Mouse (Mus musculus): ENCODE results near the gene 1700016H13Rik. TPM values are rescaled to one million over a fixed set of nuclear protein-coding genes. Genes with fewer than 3 reads are reported as not detected.

The 1700016H13Rik gene
- not detected for total RNA-seq (2021)

- peak; percentile 26 to 28 for DNase-seq (ENCODE audit: low spot score in 2 of 2)
- intact Hi-C loops (cut with DNase I) = no loop called here
Measured at GRCm38 (mm10) chr5:103655346-103656118, at the start of gene 1700016H13Rik. Gene 1700016H13Rik, minus strand, starts transcription at chr5:103656010.

DNA sequence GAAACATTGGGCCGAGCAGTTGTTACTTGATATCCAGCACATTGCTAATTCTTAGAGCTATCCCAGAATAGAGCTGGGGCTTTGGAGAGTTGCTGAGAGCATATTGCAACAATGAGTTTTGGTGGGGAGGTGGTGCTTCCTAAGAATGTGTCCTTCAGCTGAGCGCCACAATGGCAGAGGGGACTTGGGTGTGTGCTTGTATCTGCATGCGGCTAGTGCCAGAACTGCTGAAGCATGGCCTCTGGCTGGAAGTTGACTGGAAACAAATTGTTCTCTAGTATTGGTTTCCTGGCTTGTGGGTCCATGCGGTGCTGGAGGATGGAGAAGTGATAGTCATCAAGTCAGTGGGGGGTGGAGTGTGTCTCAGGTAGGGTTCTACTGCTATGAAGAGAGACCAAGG lies 49.5 kb upstream of the 1700016H13Rik start:
- DNase-seq (ENCODE audit: low spot score in 2 of 2) = no peak
- intact Hi-C loops (cut with DNase I) = no loop called here

DNA sequence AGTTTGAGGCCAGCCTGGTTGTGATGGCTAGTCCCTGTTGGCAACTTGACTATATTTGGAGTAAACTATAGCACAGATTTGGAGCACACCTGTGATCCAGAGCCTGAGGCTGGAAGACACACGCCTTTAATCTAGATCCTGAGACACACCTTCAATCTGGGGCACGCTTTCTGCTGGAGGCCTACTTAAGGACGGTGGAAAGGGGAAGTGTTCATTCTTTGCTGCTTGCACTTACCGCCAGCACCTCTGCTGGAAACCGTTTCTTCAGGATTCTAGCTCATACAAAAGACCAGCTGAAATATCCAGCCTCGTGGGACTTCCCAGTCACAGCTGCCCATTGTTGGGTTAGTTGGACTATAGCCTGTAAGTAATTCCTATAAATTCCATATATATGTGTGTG lies 46.7 kb upstream of the 1700016H13Rik start:
- no peak for DNase-seq (ENCODE audit: low spot score in 2 of 2)

DNA sequence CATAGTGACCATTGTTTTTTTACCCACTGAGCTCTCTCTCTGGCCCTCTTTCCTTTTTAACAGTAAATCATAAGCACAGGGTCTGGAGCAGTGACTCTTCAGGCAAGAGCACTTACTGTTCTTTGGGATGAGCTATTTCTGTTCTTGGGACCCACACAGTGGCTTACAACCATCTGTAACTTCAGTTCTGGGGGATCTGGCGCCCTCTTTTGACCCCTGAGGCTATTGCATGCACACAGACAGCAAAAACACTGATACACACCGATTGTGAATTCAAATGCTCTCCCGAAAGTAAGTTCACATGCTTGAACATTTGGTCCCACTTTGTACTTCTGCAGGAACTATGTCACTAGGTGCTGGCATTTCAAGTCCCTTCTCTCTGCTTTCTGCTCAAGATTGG lies 45.7 kb upstream of the 1700016H13Rik start:
- intact Hi-C loops (cut with DNase I) = no loop called here
- DNase-seq (ENCODE audit: low spot score in 2 of 2) = no peak

More for the DNA sequence above, 46.7 kb upstream of the 1700016H13Rik start:
- intact Hi-C loops (cut with DNase I) = no loop called here

GRCm38 (mm10) chr5:103700661-103701060 lies 44.9 kb upstream of the 1700016H13Rik start:
- intact Hi-C loops (cut with DNase I) = no loop called here
- DNase-seq (ENCODE audit: low spot score in 2 of 2) = no peak

GRCm38 (mm10) chr5:103699537-103699936 lies 43.7 kb upstream of the 1700016H13Rik start:
- intact Hi-C loops (cut with DNase I) = no loop called here
- DNase-seq (ENCODE audit: low spot score in 2 of 2) = no peak

DNA sequence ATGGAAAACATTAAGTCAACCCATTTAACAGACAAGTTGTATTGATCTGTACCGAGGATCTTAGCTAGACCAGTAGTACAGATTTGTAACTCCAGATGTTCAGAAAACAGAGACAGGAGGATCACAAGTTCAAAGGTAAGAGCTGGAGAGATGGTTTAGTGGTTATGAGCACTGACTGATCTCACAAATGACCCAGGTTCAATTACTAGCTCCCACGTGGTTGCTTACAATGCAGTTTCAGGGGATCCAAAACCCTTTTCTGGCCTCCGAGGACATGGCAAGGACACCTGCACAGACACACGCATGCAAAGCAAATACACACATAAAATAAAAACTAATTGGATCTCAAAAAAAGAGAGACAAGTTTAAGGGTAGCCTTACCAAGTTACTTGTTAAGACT lies 42.8 kb upstream of the 1700016H13Rik start:
- DNase-seq (ENCODE audit: low spot score in 2 of 2) = no peak
- intact Hi-C loops (cut with DNase I) = no loop called here

DNA sequence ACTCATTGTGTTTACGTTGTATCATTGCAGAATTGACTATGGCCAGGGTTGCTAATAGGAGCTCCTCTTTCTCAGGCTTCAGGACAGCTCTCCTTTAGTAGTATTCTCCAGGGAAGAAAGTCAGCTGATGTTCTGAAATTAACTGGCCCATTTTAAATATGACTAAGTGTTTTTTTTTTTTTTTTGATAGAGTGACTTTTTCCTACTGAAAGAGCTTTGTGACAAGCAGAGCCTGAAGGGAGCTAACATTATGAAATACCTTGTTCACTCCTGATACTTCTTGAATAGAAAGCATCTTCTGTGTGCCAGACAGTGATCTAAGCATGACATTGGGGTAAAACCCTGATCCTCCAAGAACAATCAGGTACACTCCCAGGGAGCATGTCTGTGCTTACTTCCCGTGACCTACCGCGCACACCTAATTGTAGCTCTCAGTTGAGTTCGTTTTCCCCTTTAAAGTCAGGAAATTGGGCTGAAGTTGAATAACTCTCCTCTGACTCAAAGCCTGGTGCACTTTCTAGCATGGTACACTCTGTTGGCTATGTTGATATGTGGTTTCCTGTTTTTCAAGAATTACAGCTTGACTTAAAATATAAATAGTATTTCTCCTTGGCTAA lies 42.2 kb upstream of the 1700016H13Rik start:
- DNase-seq (ENCODE audit: low spot score in 2 of 2) = no peak
- intact Hi-C loops (cut with DNase I) = no loop called here

GRCm38 (mm10) chr5:103694094-103694493 lies 38.3 kb upstream of the 1700016H13Rik start:
- intact Hi-C loops (cut with DNase I) = no loop called here
- no peak for DNase-seq (ENCODE audit: low spot score in 2 of 2)

GRCm38 (mm10) chr5:103693041-103693641 lies 37.3 kb upstream of the 1700016H13Rik start:
- intact Hi-C loops (cut with DNase I) = no loop called here
- DNase-seq (ENCODE audit: low spot score in 2 of 2) = no peak

DNA sequence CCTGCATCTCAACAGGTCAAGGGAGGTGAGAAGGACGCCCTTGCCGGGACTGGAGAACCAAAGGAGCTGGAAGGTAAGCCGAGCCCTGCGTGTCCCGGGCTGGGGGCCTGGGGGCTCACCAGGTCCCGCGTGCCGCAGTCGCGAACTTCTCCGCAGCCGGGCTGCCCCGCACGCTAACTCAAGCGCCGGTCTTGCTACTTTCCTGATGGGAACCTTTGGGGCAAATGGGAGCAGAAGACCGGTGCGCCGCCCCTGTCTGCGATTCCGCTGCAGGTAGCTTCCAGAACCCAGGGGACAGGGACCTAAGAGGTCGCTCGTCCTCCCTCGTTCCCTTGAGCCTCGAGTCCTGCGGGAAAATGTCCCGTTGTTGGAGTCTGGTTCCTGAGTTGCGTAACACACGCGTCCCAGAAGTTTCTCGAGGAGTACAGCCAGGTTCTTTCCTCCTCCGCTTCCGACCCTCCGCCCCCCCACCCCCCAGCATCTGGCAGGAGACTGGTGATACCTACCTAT lies 36.8 kb upstream of the 1700016H13Rik start:
- intact Hi-C loops (cut with DNase I) = no loop called here
- no peak for DNase-seq (ENCODE audit: low spot score in 2 of 2)

DNA sequence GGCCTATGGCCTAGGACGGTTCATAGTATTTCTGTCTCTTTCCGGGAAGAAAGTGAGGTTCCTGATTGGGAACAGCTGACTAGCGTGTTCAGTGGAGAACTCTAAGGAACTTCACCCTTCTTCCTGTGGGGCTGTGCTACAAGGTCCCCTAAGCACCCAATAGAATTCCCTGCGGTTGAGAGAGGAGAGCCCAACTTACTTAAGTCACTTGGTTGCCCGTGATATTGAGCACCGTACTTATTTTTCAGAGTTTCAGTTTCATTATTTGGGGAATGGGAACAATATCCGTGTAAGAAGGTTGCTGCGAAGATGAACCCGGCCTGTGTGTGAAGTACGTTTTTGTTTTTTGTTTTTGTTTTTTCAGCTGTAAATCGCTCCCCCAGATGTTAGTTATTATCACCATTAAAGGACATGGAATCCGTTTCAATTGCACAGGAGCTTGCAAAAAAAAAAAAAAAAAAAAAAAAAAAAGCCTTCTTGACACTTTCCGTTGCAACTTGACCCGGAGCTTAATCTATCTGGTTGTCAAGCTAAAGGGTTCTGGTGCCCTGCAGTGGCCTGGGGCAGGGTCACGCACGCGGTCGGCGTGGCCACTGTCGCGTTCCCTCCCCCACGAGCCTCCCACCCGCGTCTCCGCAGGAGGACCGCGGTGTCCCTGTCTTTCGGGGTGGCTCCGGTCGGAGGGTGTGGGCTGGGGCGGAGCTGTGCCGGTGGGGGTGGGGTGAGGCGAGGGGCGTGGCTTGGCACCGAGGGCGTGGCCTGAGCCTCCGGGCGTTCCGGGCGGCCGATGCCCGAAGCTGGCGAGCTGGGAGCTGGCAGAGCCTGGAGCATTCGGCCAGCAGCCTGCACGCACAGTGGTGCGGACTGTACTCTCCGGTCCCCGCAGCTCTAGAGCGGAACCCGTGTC lies 36.1 kb upstream of the 1700016H13Rik start, which contains the start of gene Aff1:
Gene Aff1 (plus strand): TSS at position 751 of the 907 bp plus-strand sequence.
- peak; percentile 61 to 69 for DNase-seq (ENCODE audit: low spot score in 2 of 2)
- intact Hi-C loops (cut with DNase I) = no loop called here

GRCm38 (mm10) chr5:103691171-103691570 lies 35.4 kb upstream of the 1700016H13Rik start:
- intact Hi-C loops (cut with DNase I) = no loop called here
- no peak for DNase-seq (ENCODE audit: low spot score in 2 of 2)

DNA sequence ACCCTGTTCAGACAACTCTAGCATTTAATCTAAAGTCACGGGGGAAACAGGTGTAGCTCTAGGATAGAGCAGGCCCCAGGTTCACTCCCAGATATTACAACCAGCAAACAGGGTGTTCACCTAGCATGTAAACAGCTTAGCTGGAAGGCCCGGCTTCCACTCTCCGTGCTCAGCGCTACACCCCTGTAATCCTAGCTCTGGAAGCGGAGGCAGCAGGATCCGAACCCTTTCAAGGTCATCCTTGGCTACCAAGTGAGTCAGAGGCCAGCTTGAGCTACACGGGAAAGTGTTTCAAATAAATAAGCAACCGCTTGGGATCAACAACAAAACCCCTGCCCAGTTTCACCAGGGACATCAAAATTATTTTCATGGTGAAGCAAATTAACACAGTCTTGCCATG lies 34.4 kb upstream of the 1700016H13Rik start:
- intact Hi-C loops (cut with DNase I) = no loop called here
- DNase-seq (ENCODE audit: low spot score in 2 of 2) = no peak

DNA sequence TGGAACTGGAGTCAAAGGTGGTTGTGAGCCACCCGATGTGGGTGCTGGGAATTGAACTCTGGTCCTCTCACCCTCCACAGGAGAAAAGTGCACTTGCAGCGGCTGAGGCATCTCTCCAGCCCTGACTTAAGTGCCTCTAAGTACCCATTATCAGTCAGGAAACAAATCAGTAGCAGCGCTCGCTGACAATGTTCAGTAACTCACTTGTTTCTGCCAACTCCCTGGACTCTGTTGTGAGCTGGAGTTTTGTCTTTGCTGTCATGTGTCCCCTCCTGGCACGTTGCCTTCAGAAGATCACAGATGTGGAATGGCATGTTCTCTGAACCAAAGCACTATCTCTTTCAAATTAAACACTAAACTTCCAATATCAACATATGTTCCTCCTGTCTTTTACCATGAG lies 33.8 kb upstream of the 1700016H13Rik start:
- DNase-seq (ENCODE audit: low spot score in 2 of 2) = no peak
- intact Hi-C loops (cut with DNase I) = no loop called here

- DNase-seq (ENCODE audit: low spot score in 2 of 2) = no peak
- intact Hi-C loops (cut with DNase I) = loop anchor here (5.0 kb wide), 1 partner anchor 135 kb away; no protein-coding TSS in a partner anchor
Measured at GRCm38 (mm10) chr5:103681824-103682223, 26.0 kb upstream of the 1700016H13Rik start.

GRCm38 (mm10) chr5:103680381-103680780 lies 24.6 kb upstream of the 1700016H13Rik start:
- intact Hi-C loops (cut with DNase I) = loop anchor here (5.0 kb wide), 1 partner anchor 137 kb away; no protein-coding TSS in a partner anchor
- DNase-seq (ENCODE audit: low spot score in 2 of 2) = peak; percentile 47 to 66

- intact Hi-C loops (cut with DNase I) = no loop called here
Measured at GRCm38 (mm10) chr5:103678974-103679373, 23.2 kb upstream of the 1700016H13Rik start.

GRCm38 (mm10) chr5:103677894-103678293 lies 22.1 kb upstream of the 1700016H13Rik start:
- intact Hi-C loops (cut with DNase I) = no loop called here
- no peak for DNase-seq (ENCODE audit: low spot score in 2 of 2)

More at GRCm38 (mm10) chr5:103678974-103679373, 23.2 kb upstream of the 1700016H13Rik start:
- no peak for DNase-seq (ENCODE audit: low spot score in 2 of 2)

Data from left cerebral cortex, postnatal 36 days (tissue).